Mouse (Mus musculus): ENCODE measurements around the gene Gng2. TPM values are rescaled to one million over a fixed set of nuclear protein-coding genes. Genes with fewer than 3 reads are reported as not detected.

Gng2 gene
- polyA plus RNA-seq (2017; shearing (Covaris generic)), result 43.9 TPM

DNA sequence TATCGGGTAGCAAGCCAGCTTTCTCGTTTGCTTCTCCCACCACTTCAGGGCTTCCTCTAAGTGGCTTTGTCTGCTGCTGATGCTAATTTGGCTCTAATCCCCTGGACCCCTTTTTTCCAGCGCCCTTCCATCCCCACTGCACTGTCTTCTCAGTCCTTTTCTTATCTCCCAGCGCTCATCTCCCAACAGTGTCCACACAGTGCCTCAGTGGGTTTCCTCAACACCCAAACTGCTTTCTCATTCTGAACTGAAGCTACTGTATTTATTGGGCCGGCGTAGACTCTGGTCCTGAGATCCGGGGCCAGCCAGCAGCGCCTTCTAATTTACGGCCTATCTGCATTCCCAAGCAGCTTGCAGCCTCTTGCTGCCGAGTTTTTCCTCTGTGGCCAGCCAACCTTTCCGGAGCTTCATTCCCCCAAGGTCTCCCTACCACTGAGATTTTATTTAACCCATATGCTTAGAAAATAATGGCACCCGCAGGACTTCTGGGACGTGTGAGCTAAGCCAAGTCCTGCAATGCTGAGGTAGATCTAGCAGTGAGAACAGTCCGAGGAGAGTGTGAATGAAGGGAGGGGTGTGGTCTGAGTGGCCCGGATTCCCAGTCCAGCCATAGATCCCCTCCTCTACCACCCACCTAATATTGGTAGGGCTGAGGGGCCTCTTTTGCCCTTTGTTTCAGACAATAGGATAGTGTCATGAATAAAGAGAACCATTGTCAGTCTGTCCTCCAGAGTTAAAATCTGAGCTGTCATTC lies at the start of gene Gng2:
Gng2 (minus strand) TSS at position 357 of the 754 bp plus-strand sequence.

DNA sequence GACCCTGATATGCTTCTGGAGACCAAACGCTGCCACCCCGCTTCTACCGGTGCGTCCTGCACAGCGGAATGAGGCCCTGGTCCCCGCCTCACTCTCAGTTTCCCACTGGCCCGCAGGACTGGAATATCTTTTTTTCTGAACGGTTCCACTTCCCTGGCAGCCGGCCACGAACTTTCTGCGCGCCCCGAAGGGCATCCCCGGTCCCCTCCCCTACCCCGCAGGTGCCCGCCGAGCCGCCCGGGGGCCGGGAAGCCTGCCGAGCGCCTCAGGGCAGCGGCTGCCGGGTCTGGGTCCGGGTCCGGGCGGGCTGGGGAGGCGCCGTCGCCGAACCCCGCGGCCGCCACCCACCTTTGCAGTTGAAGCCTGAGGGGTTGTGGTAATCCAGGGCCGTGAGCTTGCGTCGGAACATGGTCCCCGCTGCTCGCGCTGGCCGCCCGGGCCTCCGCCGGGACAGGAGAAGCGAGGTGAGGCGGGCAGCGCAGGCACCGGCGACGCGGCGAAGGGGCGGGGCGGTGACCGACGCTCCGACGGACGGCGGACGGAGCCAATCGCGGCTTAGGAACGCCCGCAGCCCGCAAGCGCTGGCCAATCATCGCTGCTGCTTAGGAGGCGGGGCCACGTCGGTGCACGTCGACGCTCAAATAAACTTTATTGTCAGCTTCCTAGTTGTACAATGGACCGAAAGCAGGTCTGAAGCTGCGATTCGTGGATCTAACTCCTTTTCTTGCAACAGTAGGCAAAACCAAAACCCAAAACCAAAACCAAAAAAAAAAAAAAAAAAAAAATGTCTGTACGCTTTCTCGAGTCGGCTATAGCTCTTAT lies 153.9 kb downstream of the Gng2 start, which contains the start of gene Rtraf:
Rtraf (minus strand) TSS at position 504 of the 822 bp plus-strand sequence.

Other genes with a start within 250 kb of the Gng2 start
- gene Nid2, start 226.4 kb downstream of the Gng2 start, polyA plus RNA-seq (2017; shearing (Covaris generic)), result 2.3 TPM
- 119 TPM for gene Rtraf, start 153.8 kb downstream of the Gng2 start, polyA plus RNA-seq (2017; shearing (Covaris generic))
- 34.3 TPM for gene Saysd1, start 160.9 kb upstream of the Gng2 start, polyA plus RNA-seq (2017; shearing (Covaris generic))
- 6.7 TPM for gene Kcnk5, start 204.2 kb upstream of the Gng2 start, polyA plus RNA-seq (2017; shearing (Covaris generic))

All from CD4-positive, CD25-positive, alpha-beta regulatory T cell (primary cell).